Mouse (Mus musculus): ENCODE results near the gene Pknox2.

Gene Pknox2

DNA sequence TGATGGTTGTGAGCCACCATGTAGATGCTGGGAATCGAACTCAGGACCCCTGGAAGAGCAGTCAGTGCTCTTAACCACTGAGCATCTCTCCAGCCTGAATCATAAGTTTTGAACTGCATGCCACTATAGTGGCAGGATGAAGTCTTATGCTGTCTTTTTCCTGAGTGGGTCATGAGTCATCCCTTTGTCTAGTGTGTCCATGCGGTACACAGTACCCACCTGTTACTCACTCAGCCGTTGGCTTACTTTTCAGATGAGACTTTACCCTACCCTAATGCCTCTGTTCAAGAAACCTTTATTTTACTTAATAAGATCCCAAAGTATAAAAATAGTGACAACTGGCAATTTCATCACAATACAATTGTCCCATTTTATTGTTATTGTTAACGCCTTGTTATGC, 95.5 kb downstream of the Pknox2 start:
- DNase-seq (ENCODE audit: low read depth, low spot score): no peak

DNA sequence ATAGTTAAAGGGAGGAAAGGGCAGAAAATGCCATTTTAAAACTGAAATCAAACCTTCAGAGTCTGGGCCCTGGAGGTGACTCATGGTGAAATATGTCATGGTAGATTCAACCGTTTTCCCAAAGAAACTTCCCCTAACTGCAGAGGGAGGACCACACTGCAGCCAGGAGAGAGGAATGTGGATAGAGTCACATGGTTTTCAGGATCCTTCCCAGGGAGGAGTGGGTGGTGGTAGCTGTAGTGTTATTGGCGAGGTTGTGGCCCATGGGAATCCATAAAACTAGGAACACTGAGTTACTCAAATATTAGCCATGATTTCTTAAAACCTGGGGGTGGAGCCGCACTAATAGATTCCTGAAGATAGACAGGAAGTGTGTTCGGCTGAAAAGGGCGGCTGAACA, 99.7 kb downstream of the Pknox2 start:
- DNase-seq (ENCODE audit: low read depth, low spot score): no peak

DNA sequence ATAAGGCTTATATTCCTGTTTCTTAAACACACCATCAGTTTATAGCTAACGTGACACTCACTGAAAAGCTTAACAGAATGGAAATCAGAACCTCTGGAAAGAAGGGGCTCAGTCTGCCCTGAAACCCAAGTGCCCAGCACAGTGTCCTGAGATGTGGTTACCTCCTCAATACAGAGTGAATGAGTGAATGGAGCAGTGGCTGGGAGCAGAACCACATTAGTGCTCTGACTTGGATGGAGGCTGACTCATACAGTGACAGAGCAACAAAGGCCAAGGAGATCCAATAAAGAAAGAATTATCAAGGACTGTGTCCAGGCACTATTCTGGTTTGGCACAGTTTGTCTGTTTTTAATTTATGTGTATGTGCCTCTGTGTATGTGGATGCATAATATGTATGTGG, 101.3 kb downstream of the Pknox2 start:
- no peak for DNase-seq (ENCODE audit: low read depth, low spot score)

DNA sequence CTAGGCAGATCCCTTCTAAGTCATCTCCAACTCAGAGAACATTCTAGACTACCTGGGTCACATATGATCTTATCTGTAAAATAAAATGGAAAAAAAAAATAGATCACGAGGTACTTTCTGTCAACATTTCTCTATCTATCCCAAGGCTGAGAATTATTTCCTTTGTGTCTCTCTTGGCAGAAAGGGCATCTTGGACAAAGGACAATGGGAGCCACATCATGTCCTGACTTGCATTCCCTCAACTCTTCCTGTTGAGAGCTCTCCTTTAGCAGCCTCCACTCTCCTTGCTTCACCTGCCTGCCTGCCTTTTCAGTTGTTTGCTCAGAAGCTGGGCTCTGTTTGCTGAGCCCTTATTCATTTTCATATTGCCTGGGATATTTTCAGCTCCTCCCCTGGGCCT, 103.0 kb downstream of the Pknox2 start:
- no peak for DNase-seq (ENCODE audit: low read depth, low spot score)

DNA sequence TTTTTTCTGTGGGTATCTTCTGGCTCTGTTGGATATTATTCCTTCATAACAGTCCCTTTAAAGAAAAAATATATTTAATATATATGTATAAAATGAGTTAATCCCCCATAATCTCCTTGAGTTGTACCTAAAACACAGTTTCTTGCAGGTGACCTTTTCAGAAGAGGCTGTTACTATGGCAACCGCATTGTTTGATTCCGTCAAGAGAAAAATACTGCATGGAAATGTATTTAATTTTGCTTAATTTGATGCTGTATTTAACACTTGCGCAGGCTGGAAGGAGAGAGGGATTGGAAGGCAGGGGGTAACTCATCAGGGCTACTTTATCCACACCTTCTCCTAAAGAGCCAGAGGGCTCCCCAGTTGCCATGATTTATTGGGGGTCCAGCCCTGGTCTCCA, 108.3 kb downstream of the Pknox2 start:
- DNase-seq (ENCODE audit: low read depth, low spot score): no peak

DNA sequence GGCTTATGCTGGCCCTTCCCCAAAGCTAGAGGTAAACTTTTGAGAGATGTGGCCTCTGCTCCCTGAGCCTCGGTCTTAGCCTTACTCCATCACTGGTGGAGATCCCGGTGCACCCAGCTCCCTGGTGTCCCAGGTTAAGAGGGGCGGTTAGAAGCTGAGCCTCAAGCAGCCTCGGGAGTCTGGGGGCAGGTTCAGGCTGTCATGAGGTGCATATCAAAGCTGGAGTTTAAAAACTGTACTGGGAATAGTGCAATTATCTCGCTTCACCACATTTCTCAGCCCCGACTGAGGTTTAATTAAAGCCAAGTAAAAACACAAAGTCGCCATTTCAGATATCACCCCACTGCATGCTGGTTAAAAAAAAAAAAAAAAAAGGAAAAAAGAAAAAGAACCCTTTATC, 108.8 kb downstream of the Pknox2 start:
- no peak for DNase-seq (ENCODE audit: low read depth, low spot score)

DNA sequence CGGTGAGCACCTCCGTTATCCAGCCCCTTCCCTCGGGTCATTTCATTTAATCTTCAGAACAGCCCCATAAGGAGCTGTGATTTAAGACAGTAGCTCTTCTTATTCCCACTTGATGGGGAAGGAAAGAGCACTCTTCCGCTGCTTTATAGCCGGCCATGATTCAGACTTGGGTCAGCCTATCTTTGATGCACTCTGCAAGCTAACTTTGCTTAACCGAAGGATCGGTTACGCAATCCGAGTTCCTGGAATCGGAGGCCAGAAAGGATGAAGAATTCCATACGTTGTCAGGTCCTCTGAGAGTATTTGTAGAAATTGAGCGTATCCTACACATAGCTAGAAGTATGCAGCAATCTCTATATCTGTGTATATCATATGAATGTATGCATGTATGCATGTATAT, 109.8 kb downstream of the Pknox2 start:
- DNase-seq (ENCODE audit: low read depth, low spot score): no peak

DNA sequence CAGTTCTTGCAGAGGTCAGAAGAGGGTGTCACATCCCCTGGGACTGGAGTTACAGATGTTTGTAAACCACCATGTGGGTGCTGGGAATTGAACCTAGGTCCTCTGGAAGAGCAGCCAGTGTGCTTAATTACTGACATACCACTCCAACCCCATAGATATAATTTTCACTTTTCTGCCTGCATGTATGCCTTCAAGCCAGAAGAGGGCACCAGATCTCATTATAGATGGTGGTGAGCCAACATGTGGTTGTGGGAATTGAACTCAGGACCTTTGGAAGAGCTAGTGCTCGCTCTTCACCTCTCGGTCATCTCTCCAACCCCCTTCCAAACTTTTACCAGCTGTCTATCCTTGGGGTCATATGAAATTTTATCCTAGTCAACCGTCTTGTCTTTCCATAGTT, 112.0 kb downstream of the Pknox2 start:
- DNase-seq (ENCODE audit: low read depth, low spot score): no peak

DNA sequence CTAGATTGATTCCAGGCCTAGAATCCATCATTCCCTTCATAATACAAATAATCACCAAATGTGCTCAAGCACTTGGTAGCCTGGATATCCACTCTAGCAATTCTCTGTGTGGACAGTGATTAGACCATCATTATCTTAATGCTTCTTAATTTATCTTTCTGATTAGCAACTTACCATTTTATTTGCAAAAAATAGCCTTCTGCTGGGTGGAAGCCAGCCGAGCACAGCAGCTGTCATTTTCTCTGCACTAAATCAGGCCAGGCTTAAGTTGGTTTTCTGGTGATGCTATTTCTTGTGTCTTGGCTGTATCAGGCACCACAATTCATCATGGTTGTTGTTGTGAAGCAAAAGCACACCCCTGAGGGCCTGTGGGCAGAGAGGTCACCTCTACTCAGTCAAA, 112.9 kb downstream of the Pknox2 start:
- no peak for DNase-seq (ENCODE audit: low read depth, low spot score)

DNA sequence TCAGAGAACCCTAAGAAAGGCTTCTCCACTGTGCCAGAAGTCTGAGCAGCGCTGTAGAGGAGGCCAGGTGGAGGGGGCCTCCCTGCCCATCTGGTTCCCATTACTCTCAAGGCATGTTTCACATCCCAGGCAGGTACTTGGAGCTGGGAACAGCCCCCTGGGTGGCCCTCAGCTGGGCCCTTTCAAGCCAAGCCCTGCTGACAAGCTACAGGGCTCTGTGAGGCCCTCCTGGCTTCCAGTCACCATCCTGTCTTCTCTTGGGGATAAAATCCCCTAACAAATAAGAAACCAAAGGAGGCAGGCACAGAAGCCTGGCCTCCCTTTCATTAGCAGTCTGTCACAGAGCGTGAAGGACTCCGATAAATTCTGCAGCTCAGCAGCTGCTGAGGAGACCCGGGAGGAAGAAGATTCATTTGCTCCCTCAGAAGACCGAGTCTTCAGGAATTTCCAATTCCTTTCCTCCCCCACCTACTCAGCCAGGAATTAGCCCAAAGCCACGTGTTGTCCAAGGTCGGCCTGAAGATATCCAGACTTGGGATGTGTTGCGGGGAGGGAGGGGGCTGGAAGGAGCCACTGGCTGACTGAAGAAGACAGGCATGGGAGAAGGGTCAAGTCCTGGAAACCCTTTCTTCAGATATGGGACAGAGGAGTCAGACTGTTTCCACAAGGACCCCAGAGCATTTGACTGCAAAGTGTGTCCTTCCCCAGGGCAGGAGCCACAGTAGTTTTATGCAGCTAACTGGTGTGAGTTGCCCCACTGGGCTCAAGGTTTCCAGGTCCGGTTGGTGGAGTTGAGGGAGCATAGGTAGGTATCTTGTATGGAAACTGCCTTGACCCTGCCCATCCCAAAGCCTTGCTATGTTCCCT, 116.6 kb downstream of the Pknox2 start:
- DNase-seq (ENCODE audit: low read depth, low spot score): peak; percentile 33

DNA sequence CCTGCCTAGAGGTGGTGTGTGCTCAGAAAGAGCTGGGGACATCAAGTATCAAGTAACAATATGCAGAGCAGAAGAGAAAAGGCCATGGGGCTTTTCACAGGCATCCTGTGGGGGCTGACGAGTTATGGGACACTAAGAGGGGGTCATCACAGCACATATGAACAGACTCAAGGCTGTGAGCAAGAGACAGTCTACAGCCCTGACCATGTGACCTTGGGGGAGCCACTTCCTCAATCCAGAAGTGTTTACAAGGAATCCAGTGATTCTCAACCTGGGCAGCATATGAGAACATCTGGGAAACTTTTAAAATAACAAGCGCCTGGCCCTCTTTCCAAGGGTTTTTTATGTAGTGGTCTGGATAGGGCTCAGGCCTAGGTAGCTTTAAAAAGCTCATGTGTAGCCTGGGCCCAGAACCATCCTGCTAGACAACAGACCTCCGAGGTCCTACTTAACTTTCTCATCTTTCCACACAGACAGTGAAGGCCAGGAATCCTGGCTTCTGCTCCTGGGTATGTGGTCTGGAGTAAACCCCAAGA, 117.3 kb downstream of the Pknox2 start:
- no peak for DNase-seq (ENCODE audit: low read depth, low spot score)

DNA sequence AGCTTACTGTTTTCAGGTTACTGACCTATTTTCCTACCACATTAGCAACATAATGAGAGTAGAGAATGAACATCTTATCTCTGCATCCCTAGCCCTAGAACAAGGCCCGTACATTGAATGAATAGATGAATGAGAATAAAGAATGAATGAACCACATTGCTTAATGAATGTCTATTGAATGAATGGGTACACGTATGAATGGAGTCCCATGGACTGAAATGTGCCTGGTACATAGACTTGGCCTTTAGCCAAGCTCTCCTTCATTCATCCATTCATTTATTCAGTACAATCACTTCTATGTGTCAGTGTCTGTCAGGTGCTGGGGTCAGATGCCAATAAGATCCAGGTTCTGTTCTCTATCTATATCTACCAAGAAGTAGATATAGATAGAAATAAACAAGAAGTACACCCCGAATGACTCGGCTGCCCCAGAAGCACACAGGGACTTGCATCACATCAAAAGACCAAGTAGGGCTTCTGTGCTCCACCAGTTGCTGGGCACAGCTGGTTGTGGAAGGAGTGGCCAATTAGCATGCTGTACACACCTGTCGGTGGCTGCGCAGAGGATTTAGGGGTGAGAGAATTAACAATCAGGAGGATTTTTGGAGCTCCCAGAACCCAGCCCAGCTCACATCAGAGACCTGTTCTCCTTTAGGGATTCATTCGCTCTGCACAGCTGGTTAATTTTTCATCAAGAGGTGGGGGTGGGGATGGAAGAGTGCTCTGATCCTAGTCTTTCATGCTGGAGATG, 119.2 kb downstream of the Pknox2 start:
- no peak for DNase-seq (ENCODE audit: low read depth, low spot score)

DNA sequence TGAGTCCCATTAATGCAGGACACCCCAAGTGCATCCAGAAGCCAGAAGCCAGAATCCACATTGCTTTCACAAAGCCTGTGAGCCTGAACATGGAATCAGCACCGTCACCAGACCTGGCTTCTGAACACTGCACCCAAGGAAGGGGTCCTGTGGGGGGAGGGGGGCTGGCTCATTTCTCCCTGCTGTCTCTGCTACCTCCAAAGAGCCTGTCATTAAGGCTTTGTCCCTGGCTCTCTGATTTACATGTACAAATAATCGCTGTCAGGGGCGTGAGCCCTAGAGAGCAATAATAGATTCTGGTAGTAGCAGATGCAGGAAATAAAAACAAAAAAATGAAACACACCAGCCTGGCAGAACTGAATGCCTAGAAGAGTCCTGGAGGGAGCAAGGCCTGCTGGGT, 121.3 kb downstream of the Pknox2 start:
- no peak for DNase-seq (ENCODE audit: low read depth, low spot score)

DNA sequence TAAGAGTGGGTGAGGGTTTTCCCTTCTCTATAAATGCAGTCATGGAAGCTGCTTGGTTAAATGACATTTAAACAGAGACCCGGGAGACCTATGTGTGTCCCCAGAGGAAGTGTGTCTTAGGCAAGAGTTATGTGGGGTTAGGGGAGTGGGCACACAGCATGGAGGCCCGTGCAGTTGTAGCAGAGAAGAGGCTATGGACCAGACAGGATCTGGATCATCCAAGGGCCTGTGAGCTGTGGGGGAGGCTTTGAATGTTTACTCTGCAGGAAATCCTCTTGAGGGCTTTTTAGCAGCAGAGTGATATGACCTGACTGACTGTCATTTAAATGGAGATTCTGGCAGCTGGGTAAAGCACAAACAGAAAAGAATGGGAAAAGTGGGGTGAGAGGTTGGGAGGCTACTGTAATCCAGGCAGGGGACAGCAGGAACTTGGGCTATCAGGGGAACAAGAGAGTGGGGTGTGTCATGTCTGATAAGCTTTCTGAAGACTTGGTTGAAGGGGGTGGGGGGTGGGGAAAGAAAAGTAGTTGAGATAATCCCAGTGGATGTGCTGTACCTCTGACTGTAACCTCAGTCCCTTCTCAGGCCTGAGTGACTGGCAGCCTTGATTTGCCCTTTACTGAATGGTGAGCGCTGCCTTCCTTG, 125.5 kb downstream of the Pknox2 start:
- peak; percentile 45 for DNase-seq (ENCODE audit: low read depth, low spot score)

DNA sequence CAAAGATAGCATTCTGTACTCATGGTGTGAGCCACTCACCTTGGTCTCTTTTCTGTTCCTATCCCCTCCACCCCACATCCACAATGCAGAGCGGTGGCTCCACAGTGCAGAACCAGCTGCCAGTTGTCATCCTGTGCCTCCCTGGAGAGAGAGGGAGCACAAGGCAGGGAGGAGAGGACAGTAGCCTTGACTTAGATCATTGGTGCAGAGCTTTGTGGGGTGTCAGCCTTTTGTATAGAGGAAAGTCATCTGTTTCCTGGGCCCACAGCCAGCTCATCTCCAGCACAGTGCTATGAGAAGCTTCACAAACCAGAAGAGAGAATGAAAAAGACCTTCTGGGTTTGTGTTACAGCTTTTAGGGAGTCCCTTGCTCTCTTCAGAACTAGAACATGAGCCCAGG, 129.1 kb downstream of the Pknox2 start:
- no peak for DNase-seq (ENCODE audit: low read depth, low spot score)

DNA sequence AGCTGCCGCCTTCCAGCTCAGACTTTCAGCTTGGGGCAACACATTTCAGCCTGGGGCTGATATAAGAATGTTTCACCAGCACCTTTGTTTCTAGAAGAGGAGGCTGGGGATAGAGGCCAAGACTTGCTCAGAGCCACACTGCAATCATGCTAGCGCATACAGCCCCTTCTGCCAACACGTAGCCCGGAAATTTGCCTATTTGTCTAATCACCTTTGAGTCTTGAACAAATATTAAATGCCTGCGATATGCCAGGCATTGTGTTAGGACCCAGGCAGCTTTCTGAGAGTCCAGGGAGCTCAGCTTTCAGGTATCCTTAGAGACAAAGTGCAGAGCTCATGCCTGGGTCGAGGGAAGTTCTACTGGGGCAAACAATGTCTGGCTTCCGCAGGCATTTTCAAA, 130.0 kb downstream of the Pknox2 start:
- no peak for DNase-seq (ENCODE audit: low read depth, low spot score)

DNA sequence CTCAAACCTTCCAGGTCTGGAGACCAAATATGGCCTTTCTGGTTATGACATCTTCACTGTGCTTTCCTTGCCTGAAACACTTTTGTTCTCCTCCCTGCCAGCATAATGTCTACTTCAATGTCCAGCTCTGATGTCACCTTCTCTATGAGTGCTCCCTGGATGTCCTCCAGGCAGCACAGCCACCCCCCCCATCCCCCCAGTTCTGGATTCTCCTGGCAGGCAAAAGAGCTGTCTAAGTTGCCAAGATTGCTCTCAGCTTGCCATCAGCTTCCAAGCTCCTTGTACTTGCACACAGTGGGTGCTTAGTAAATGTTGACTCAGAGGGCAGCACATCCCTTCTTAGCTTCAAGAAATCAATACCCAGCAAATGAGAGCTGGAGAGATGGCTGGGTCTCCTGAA, 131.0 kb downstream of the Pknox2 start:
- DNase-seq (ENCODE audit: low read depth, low spot score): no peak

DNA sequence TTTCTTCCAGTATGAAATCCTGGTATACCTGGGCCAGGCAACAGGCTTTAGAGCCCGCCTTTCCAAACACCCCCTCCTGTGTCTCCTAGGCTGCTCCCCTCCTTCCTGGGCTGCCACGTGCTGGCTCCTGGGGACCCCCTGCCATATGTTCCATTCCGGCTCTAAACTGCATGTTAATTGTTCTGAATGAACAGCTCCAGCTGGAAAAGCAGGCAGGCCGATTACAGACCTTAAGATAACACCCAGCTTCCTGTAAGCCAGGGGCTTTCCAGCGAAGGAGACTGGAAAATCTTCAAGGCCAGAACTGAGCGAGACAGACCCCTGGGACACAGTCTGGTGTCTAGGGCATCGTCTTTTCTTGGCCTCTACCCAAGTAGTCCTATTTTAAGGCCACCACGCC, 133.6 kb downstream of the Pknox2 start:
- no peak for DNase-seq (ENCODE audit: low read depth, low spot score)

DNA sequence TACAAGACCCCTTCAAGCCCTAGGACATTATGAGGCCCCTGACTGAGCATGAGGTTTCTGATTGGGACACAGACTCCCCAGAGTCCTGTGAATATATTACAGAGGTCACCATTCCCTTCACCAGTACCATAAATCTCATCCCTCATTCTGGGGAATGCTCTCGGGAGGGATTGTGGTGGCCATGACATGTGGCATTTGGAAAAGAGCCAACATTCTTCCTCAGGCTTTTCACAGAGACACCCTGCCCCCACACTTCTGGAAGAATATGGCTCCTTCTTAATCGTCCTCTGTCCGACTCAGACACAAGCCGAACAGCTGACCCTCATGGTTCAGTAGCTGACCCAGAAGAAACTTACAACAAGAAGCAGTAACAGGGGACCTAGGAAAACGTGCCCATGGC, 139.1 kb downstream of the Pknox2 start:
- no peak for DNase-seq (ENCODE audit: low read depth, low spot score)

DNA sequence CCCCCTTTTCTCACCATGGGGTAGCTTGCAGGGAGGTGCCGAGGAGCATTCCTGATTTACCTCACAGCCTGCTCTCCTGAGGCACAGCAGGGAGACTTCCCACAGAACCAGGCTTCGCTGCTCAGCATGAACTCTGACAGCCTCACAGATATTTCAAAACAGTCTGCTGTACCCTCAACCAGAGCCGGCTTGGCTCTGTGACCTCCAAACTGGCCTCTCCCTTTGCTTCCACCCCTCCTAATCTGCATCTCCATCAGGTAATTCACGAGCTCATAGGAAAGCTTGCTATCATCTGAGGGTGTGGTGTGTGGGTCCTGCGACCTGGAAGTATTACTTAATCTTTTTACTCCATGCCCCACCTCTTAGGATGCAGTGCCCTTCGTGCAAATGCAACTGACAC, 142.5 kb downstream of the Pknox2 start:
- peak; percentile 76 for DNase-seq (ENCODE audit: low read depth, low spot score)

DNA sequence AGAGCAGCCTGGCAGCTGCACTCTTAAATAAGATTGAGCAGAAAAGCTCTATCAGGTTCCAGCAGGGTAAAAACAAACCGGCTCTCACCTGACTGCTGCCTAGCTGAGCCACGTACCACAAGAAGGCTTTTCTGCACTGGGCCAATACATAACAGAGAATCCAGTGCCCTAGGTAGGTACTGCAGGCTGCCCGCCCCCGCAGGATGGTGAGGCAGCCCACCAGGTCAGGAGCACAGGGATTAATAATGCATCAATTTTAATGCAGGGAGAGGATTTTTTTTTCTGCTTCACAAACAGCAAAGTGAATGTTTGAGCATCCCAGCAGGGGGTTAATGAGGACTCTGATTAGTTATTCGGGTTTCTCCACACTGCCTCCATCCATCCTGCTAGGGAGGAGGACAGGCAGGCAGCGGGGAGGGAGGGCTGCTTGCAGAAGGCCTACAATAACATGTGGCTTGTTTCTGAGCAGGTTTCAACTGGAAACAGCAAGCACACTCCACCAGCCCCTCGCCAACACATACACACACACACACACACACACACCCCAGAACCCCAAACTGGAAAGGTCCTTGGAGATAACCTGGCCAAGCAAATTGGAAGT, 145.2 kb downstream of the Pknox2 start:
- peak; percentile 25 for DNase-seq (ENCODE audit: low read depth, low spot score)

DNA sequence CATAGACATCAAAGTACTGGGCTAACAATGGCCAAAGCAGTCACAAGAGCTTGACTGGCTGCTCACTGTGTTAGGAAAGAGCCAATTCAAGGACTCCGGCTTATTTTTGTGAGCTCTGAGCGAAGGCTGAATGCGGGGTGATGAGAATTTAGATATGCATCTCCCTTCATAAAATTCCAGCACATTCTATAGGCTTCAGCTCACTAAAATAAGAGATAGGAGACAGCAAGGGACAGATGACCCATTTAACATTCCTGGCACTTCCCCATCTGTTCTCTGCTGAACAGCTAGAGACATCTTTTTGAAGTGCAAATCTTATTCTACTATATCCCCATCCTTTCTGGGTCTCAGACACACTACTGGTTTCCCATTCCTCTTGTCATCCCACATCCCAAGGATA, 147.8 kb downstream of the Pknox2 start:
- peak; percentile 25 for DNase-seq (ENCODE audit: low read depth, low spot score)

Data from ZHBTc4 (cell line).